Mouse (Mus musculus) intestine, postnatal 0 days (tissue): ENCODE results near the gene Dlgap5. TPM values are rescaled to one million over a fixed set of nuclear protein-coding genes. Genes with fewer than 3 reads are reported as not detected.
A peak's percentile ranks its signal among the peaks of the same experiment; 100 is the strongest.

ENCODE experiments used
- ATAC-seq: fragments of 200-750 bp; cut with Nextera tagmentation; 2 replicates; pipeline ENCODE4 v1.8.0; 2017; ENCODE audit warnings: mild to moderate bottlenecking, moderate TSS enrichment, moderate library complexity
- H3K27ac ChIP-seq: fragments of 300-500 bp; sonication (generic); 2 replicates; pipeline ENCODE4 v1.5.1; 2014; ENCODE audit warnings: mild to moderate bottlenecking, low read depth, low read length, moderate library complexity
- H3K27me3 ChIP-seq: fragments of 300-500 bp; sonication (generic); replicated peaks from 2 replicates; pipeline ENCODE4 v1.6.1; 2014; ENCODE audit warnings: low read length, mixed read lengths; ENCODE audit not compliant: control insufficient read depth, insufficient read depth
- H3K36me3 ChIP-seq: fragments of 300-500 bp; sonication (generic); 2 replicates; pipeline ENCODE4 v1.6.1; 2014; ENCODE audit warnings: mild to moderate bottlenecking, moderate library complexity; ENCODE audit not compliant: control insufficient read depth, insufficient read depth
- H3K4me1 ChIP-seq: fragments of 300-500 bp; sonication (generic); replicated peaks from 2 replicates; pipeline ENCODE4 v1.6.1; 2014; ENCODE audit warnings: antibody characterized with exemption, low read length, mixed read lengths; ENCODE audit not compliant: control insufficient read depth, insufficient read depth
- H3K4me2 ChIP-seq: fragments of 300-500 bp; sonication (generic); replicated peaks from 2 replicates; pipeline ENCODE4 v1.6.1; 2014; ENCODE audit warnings: low read depth, mild to moderate bottlenecking, moderate library complexity
- H3K4me3 ChIP-seq: fragments of 300-500 bp; sonication (generic); 2 replicates; pipeline ENCODE4 v1.5.1; 2014; ENCODE audit warnings: low read depth, low read length
- H3K9ac ChIP-seq: fragments of 300-500 bp; sonication (generic); 2 replicates; pipeline ENCODE4 v1.6.1; 2014; ENCODE audit warnings: mild to moderate bottlenecking, low read depth, low read length
- H3K9me3 ChIP-seq: fragments of 300-500 bp; sonication (generic); 2 replicates; pipeline ENCODE4 v1.6.1; 2016; ENCODE audit warnings: mixed run types; ENCODE audit not compliant: control insufficient read depth
- CTCF ChIP-seq: sonication (generic); IDR thresholded peaks from 2 replicates; pipeline ENCODE4 v1.5.1; 2016; ENCODE audit warnings: low read depth, mild to moderate bottlenecking, control low read depth, antibody characterized with exemption, moderate library complexity
- WGBS: fragments of 180-500 bp; shearing (Covaris S2); extraction: QIAGEN DNeasy Blood & Tissue Kit; methylation state at CpG from one replicate; pipeline ENCODE4 v1.1.7; 2014; 5-methylcytosine and 5-hydroxymethylcytosine counted together
- polyA plus RNA-seq: library from polyadenylated mRNA; unstranded; fragments of >200 nt; fragmentation: Nextera tagmentation; extraction: Ambion mirVana; gene quantifications from 2 replicates; pipeline ENCODE4 v1.2.1, GENCODE M21; 2015

Gene Dlgap5
- polyA plus RNA-seq: 5.1 and 6.3 TPM in 2 replicates

DNA sequence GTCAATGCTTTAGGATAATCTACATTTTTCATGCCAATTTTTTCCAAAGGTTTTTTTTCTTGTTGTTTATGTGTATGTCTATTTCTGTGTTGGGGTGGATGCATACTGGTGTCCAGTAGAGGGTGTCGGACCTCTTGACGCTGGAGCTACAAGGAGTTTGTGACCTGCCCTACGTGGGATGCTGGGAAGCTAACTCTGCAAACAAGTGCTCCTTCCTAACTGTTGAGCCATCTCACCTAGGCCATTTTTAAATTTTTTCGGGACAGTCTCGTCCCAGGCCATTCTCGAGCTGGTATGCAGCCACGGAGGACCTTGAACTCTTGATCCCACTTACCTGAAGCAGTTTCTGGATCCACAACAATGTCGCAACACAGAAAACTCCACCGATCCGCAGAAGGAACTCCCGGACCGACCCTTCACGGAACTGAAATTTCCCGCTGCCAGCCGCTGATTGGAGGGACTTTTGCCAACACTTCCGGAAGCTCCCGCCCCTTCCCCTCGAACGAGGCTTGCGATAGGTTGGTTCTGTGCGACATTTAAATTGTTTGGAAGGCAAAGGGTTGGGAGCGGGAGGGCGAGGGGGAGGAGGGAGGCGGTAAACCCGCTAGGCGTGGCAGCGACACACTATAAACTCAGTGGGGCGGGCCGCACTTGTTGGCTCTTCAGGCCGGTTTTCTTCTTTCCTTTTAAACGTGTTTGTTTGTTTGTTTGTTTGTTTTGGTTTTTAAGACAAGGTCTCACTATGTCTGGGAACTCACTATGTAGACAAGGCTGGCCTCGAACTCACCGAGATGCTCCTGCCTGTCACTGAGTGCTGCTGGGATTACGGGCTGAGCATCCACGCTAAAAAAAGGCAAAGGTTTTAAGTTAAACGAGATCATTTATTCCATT, at the start of gene Dlgap5:
Dlgap5 (minus strand) TSS at position 633 of the 891 bp plus-strand sequence.
- peak; percentile 37 for TF ChIP-seq CTCF
- 2% methylated on average over 35 of the region's 36 CpGs for WGBS
- Histone ChIP-seq H3K4me1 (no peaks in the 10 kb centered on the region), H3K27ac (no peak within 1 kb of the TSS), H3K27me3 (no peaks in the 10 kb centered on the region), H3K9ac (peak within 1 kb of the TSS; percentile 35; the same call in 1 of the 2 replicates), H3K9me3 (no peaks in the 10 kb centered on the region), H3K4me3 (peak within 1 kb of the TSS; percentile 53), H3K4me2 (peak within 1 kb of the TSS; percentile 66), H3K36me3 (peaks cover 19% of the 10 kb centered on the region; the same call in 1 of the 2 replicates)
- peak; percentile 95 for ATAC-seq

DNA sequence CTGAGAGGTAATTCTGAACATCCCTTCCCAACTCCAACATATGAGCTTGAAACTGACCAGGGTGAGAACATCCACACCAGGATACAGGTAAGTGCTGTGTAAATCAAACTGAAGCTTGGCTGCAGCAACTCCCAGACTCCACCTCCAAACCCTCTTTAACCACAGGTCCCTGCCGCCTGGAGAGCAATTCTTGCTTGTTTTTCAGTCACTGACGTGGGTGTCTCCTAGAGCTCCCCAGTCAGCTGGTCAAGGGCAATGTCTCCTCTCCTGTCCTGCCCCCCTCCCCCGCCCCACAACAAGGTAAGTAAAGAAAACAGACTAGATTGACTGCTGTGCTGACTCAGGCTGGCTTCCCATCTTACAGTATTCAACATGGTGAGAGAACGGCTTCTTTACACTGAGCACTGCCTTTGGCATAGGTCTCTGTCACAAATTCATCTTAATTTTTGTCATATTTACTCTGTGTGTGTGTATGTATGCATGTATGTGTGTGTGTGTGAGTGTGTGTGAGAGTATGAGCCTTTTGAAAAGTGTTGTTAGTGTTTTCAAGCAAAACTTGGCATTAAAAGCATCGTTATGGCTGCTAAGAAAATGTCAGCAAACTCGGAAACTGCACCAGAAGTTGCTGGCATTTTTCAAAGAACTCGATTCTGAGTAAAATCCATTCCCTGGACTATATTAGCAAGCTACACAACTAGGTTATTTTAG, 47.4 kb upstream of the Dlgap5 start:
- Histone ChIP-seq H3K9me3 (no peaks in the 10 kb centered on the region), H3K4me2 (no peak overlapping the region), H3K4me1 (no peaks in the 10 kb centered on the region; the same call in 1 of the 2 replicates), H3K36me3 (no peaks in the 10 kb centered on the region), H3K27ac (no peak overlapping the region), H3K4me3 (no peak overlapping the region), H3K9ac (no peak overlapping the region), H3K27me3 (no peaks in the 10 kb centered on the region)
- WGBS: 45% methylated on average over 7 of the region's 7 CpGs
- no peak for TF ChIP-seq CTCF
- ATAC-seq: no peak

DNA sequence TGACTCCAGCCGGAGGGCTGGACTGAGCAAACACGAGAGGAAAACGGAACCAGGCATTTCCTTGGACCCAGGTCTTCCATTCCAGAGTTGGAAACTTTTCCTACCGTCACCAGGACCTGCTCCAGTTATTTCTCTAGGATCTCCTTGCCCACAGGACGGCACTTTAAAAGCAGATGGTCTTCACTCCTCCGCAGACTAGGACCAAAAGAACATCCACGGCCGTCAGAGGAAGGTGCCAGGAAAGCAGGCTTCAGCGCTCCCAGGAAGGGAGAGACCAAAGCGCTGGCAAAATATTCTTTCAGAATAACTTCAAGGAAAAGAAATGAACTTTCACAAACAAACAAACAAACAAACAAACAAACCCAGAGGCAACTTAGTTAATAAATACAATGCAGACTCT, 46.2 kb upstream of the Dlgap5 start:
- no peaks in the 10 kb centered on the region for H3K36me3 ChIP-seq
- no peaks in the 10 kb centered on the region for H3K9me3 ChIP-seq
- no peaks in the 10 kb centered on the region; the same call in 1 of the 2 replicates for H3K4me1 ChIP-seq
- no peak overlapping the region for H3K27ac ChIP-seq
- no peak for TF ChIP-seq CTCF
- H3K4me3 ChIP-seq: no peak overlapping the region
- WGBS: 75% methylated on average over 10 of the region's 10 CpGs
- H3K27me3 ChIP-seq: no peaks in the 10 kb centered on the region
- H3K9ac ChIP-seq: no peak overlapping the region
- ATAC-seq: no peak
- H3K4me2 ChIP-seq: no peak overlapping the region

DNA sequence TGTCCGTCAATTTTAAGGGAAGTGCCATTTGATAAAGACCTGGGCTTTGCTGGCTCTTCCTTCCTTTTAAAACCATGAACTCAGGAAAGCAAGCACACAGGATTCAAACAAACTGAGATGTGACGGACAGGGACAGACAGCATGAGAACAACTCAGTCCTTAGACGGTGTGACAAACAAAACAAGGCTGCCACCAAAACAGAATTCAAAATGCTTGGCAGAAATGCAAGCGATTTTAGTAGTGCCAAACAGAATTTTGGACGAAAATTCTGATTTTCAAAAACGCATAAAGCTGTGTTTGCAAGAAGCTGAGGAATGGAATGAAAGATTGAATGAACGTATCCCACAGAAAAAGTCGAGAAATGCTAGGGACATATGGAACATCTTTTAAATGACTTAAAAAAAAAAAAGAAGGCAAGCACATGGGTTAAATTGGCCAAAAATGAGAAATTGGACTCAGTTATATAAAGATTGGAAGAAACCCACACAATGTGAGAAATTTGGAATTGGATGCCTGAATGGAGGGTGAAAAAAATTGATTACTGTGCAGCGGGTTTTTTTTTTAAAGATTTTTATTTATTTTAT, 44.8 kb upstream of the Dlgap5 start:
- Histone ChIP-seq H3K4me1 (no peaks in the 10 kb centered on the region; the same call in 1 of the 2 replicates), H3K4me2 (no peak overlapping the region), H3K9ac (no peak overlapping the region), H3K27me3 (no peaks in the 10 kb centered on the region), H3K4me3 (no peak overlapping the region), H3K27ac (no peak overlapping the region), H3K9me3 (no peaks in the 10 kb centered on the region), H3K36me3 (no peaks in the 10 kb centered on the region)
- ATAC-seq: no peak
- no peak for TF ChIP-seq CTCF
- 74% methylated on average over 9 of the region's 9 CpGs for WGBS

DNA sequence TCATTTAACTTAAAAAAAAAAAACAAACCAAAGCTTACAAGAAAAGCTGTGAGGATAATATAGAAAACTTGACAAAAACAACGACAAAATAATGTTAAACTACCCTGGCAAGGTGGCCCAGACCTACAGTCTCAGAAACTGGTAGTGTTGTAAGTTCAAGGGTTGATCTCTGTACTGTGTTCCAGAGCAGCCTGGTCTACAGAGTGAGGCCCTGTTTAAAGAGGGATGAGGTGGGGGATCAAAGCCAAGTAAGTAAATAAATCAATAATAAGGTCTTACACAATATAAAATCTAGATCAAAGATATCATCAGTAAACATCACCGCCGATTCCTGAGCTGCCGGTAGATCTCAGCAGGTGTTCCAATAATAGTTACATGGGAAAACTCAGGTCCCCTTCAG, 44.2 kb upstream of the Dlgap5 start:
- no peak overlapping the region for H3K9ac ChIP-seq
- WGBS: 44% methylated on average over 4 of the region's 4 CpGs

DNA sequence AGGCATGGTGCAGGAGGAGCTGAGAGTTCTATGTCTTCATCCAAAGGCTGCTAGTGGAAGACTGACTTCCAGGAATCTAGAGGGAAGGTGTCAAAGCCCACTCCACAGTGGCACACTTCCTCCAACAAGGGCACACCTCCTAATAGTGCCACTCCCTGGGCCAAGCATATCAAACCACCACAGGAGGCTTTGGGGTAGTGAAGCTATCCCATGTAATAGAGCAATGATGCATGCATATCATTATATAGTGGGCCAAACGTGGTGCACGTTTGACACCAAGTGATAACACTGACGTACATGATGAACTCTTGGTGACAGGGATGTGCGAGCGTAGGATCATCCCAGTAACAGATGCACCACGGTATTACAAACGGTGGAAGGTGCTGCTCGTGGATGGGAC, 43.8 kb upstream of the Dlgap5 start:
- no peak overlapping the region for H3K27ac ChIP-seq
- H3K4me2 ChIP-seq: no peak overlapping the region
- no peak overlapping the region for H3K9ac ChIP-seq
- TF ChIP-seq CTCF: no peak
- WGBS: 80% methylated on average over 8 of the region's 8 CpGs
- H3K4me3 ChIP-seq: no peak overlapping the region
- H3K9me3 ChIP-seq: no peaks in the 10 kb centered on the region
- no peaks in the 10 kb centered on the region for H3K27me3 ChIP-seq
- ATAC-seq: no peak
- no peaks in the 10 kb centered on the region for H3K36me3 ChIP-seq
- H3K4me1 ChIP-seq: no peaks in the 10 kb centered on the region; the same call in 1 of the 2 replicates

More for the DNA sequence above, 44.2 kb upstream of the Dlgap5 start:
- H3K4me1 ChIP-seq: no peaks in the 10 kb centered on the region; the same call in 1 of the 2 replicates
- TF ChIP-seq CTCF: no peak
- no peak overlapping the region for H3K4me3 ChIP-seq
- H3K36me3 ChIP-seq: no peaks in the 10 kb centered on the region
- no peaks in the 10 kb centered on the region for H3K9me3 ChIP-seq
- H3K4me2 ChIP-seq: no peak overlapping the region
- no peak for ATAC-seq
- H3K27ac ChIP-seq: no peak overlapping the region
- no peaks in the 10 kb centered on the region for H3K27me3 ChIP-seq
